8 mouse cellular contexts compared by ENCODE assay signal in genomic region chr15:95829553-95830205, GRCm38 (mm10). TPM values are rescaled to one million over a fixed set of nuclear protein-coding genes. Genes with fewer than 3 reads are reported as not detected.
DNase-seq lines count a peak whose midpoint lies in the region; ATAC-seq and TF ChIP-seq lines count a peak whose summit lies in the region.

No protein-coding gene starts in this region.

- TF ChIP-seq CTCF in kidney, postnatal 0 days (IDR thresholded peaks at IDR 0.05; ENCODE audit: low read depth) = no peak

- no peak overlapping the region for H3K9ac ChIP-seq in midbrain, embryonic 14.5 days (replicated peaks; ENCODE audit: low read length)
- peak overlapping the region; percentile 47; the same call in 1 of the 2 replicates for H3K9ac ChIP-seq in kidney, postnatal 0 days (ENCODE audit: low read depth, low read length)
- H3K9ac ChIP-seq in stomach, embryonic 15.5 days = no peak overlapping the region

- peaks cover 51% of the 10 kb centered on the region for H3K4me1 ChIP-seq in midbrain, embryonic 10.5 days
- peaks cover 25% of the 10 kb centered on the region for H3K4me1 ChIP-seq in midbrain, embryonic 14.5 days (ENCODE audit: control insufficient read depth, insufficient read depth, low read length)
- H3K4me1 ChIP-seq in kidney, postnatal 0 days (replicated peaks; ENCODE audit: insufficient read depth, low read length) = peaks cover 40% of the 10 kb centered on the region
- peaks cover 31% of the 10 kb centered on the region for H3K4me1 ChIP-seq in stomach, embryonic 15.5 days

- H3K36me3 ChIP-seq in midbrain, embryonic 10.5 days = peaks cover 7% of the 10 kb centered on the region
- H3K36me3 ChIP-seq in midbrain, embryonic 14.5 days (ENCODE audit: control insufficient read depth, insufficient read depth, low read length) = no peaks in the 10 kb centered on the region
- no peaks in the 10 kb centered on the region for H3K36me3 ChIP-seq in kidney, postnatal 0 days (ENCODE audit: insufficient read depth, low read length)
- no peaks in the 10 kb centered on the region for H3K36me3 ChIP-seq in stomach, embryonic 15.5 days

- H3K4me3 ChIP-seq in midbrain, embryonic 10.5 days = no peak overlapping the region
- H3K4me3 ChIP-seq in midbrain, embryonic 14.5 days (replicated peaks; ENCODE audit: low read depth, low read length) = no peak overlapping the region
- H3K4me3 ChIP-seq in kidney, postnatal 0 days (replicated peaks; ENCODE audit: low read depth, low read length) = no peak overlapping the region
- no peak overlapping the region for H3K4me3 ChIP-seq in stomach, embryonic 15.5 days (replicated peaks)

- peak; percentile 40 for DNase-seq in embryo, embryonic 10 days (ENCODE audit: low spot score)
- DNase-seq in embryo, embryonic 11 days = no peak
- DNase-seq in midbrain, embryonic 10.5 days (ENCODE audit: low spot score) = no peak
- DNase-seq in midbrain, embryonic 14.5 days = no peak
- peak; percentile 73 for DNase-seq in kidney, postnatal 0 days (ENCODE audit: low spot score)
- DNase-seq in thymus, postnatal 25 days = no peak

- WGBS in midbrain, embryonic 10.5 days = 69% methylated on average over 14 of the region's 14 CpGs
- WGBS in midbrain, embryonic 14.5 days = 63% methylated on average over 14 of the region's 14 CpGs
- 26% methylated on average over 14 of the region's 14 CpGs for WGBS in kidney, postnatal 0 days
- WGBS in stomach, embryonic 15.5 days = 51% methylated on average over 14 of the region's 14 CpGs

- no peak overlapping the region for H3K4me2 ChIP-seq in midbrain, embryonic 14.5 days (ENCODE audit: low read length)
- H3K4me2 ChIP-seq in kidney, postnatal 0 days (ENCODE audit: low read length) = peak overlapping the region; percentile 36
- H3K4me2 ChIP-seq in stomach, embryonic 15.5 days = peak overlapping the region; percentile 29

- ATAC-seq in midbrain, embryonic 14.5 days (ENCODE audit: low FRiP score, low TSS enrichment) = no peak
- ATAC-seq in kidney, postnatal 0 days (replicated peaks; ENCODE audit: low FRiP score, low read depth) = no peak
- no peak for ATAC-seq in stomach, embryonic 15.5 days (ENCODE audit: insufficient read depth, low FRiP score, low read depth)
- no peak for ATAC-seq in granulocyte monocyte progenitor cell, adult 5-6 weeks (replicated peaks; ENCODE audit: poor library complexity, severe bottlenecking)

- no peaks in the 10 kb centered on the region for H3K9me3 ChIP-seq in midbrain, embryonic 10.5 days (replicated peaks)
- no peaks in the 10 kb centered on the region for H3K9me3 ChIP-seq in midbrain, embryonic 14.5 days (ENCODE audit: control insufficient read depth, low read length)
- H3K9me3 ChIP-seq in kidney, postnatal 0 days (replicated peaks; ENCODE audit: low read length) = no peaks in the 10 kb centered on the region
- H3K9me3 ChIP-seq in stomach, embryonic 15.5 days = no peaks in the 10 kb centered on the region

- peaks cover 20% of the 10 kb centered on the region; the same call in 1 of the 2 replicates for H3K27me3 ChIP-seq in midbrain, embryonic 10.5 days (ENCODE audit: low read depth, poor library complexity, severe bottlenecking)
- H3K27me3 ChIP-seq in midbrain, embryonic 14.5 days (ENCODE audit: control insufficient read depth, insufficient read depth, low read length) = no peaks in the 10 kb centered on the region
- no peaks in the 10 kb centered on the region for H3K27me3 ChIP-seq in kidney, postnatal 0 days (ENCODE audit: insufficient read depth, low read length)
- no peaks in the 10 kb centered on the region for H3K27me3 ChIP-seq in stomach, embryonic 15.5 days (replicated peaks)

- peak overlapping the region; percentile 69; the same call in 1 of the 2 replicates for H3K27ac ChIP-seq in midbrain, embryonic 10.5 days (replicated peaks)
- H3K27ac ChIP-seq in midbrain, embryonic 14.5 days (replicated peaks; ENCODE audit: low read depth, low read length) = no peak overlapping the region
- H3K27ac ChIP-seq in kidney, postnatal 0 days = peak overlapping the region; percentile 83
- peak overlapping the region; percentile 65; the same call in 1 of the 2 replicates for H3K27ac ChIP-seq in stomach, embryonic 15.5 days

RNA-seq across cellular contexts. Expression of gene Ano6, which starts 39.0 kb away (rescaled TPM):
- polyA plus RNA-seq in midbrain, embryonic 10.5 days (2016; fragmentation: Nextera tagmentation; extraction: Ambion mirVana) = 30.0 and 33.6 TPM in 2 replicates
- polyA plus RNA-seq in midbrain, embryonic 14.5 days (2014; fragmentation: Nextera tagmentation; extraction: Ambion mirVana) = 17.7 and 27.8 TPM in 2 replicates
- 35.2 and 39.6 TPM in 2 replicates for polyA plus RNA-seq in kidney, postnatal 0 days (2015; fragmentation: Nextera tagmentation; extraction: Ambion mirVana)
- polyA plus RNA-seq in stomach, embryonic 15.5 days (2015; fragmentation: Nextera tagmentation; extraction: Ambion mirVana) = 37.8 and 43.3 TPM in 2 replicates
- 25.3 and 28.8 TPM in 2 replicates for total RNA-seq in granulocyte monocyte progenitor cell, adult 5-6 weeks (2014; fragmentation: Nextera tagmentation)
- 28.7 and 30.9 TPM in 2 replicates for total RNA-seq in granulocyte monocyte progenitor cell, adult 5-6 weeks (2017)

Comparison
In these comparisons a context has a peak if more than half of its experiments do, and no peak if none do; other contexts are left out.
1. DNase-seq: peak in embryo, embryonic 10 days (single experiment) and kidney, postnatal 0 days (single experiment); none in embryo, embryonic 11 days (single experiment), midbrain, embryonic 10.5 days (single experiment), midbrain, embryonic 14.5 days (single experiment) and thymus, postnatal 25 days (single experiment).